Mouse (Mus musculus) thymus, adult 2 months (tissue): Measurements from ENCODE around the gene Ada.

Experiments
- CTCF ChIP-seq: fragments of 200-500 bp; IDR thresholded peaks from 2 replicates; pipeline ENCODE4 v1.5.1; 2012; ENCODE audit warnings: mild to moderate bottlenecking, control low read depth, low read length, moderate library complexity, borderline replicate concordance; ENCODE audit not compliant: control insufficient read depth, poor library complexity, insufficient read depth; ENCODE audit errors: extremely low read depth
- POLR2A ChIP-seq: fragments of 200-500 bp; IDR thresholded peaks from 2 replicates; pipeline ENCODE4 v1.6.1; 2012; ENCODE audit warnings: mild to moderate bottlenecking, low read length, control low read depth, moderate library complexity; ENCODE audit not compliant: control insufficient read depth, poor library complexity, insufficient read depth; ENCODE audit errors: extremely low read depth

DNA sequence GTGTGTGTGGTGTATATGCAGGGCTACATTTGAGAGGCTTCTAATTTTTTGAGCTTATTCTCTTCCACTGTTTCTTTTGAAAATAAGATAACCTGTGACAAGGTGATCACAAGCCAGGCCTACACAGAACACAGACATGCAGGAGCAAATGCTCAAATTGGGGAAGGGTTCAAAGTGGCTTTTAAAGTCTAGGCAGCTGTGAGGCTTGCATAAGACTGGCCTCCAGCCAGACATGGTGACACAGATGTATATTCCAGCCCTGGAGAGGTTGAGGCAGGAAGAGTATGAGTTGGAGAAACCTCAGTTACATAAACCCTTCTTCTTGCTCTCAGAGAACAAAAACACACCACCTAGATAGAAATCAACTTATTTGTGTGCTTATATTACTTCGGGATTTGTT lies 16.9 kb upstream of the Ada start:
- TF ChIP-seq CTCF (no peak), POLR2A (no peak)
